Mouse (Mus musculus) granulocyte monocyte progenitor cell, adult 5-6 weeks (primary cell): ENCODE data around the gene Oscp1. TPM values are rescaled to one million over a fixed set of nuclear protein-coding genes. Genes with fewer than 3 reads are reported as not detected.

Experiments
- ATAC-seq: replicated peaks from 2 replicates; pipeline ENCODE4 v1.8.0; 2016; ENCODE audit warnings: mild to moderate bottlenecking, moderate TSS enrichment, inconsistent platforms; ENCODE audit not compliant: poor library complexity, severe bottlenecking
- total RNA-seq, 2 experiments: library from RNA; stranded (forward) in 1 of 2; stranded (reverse) in 1 of 2; fragments of 200-712, 200-1000 nt in 1 of 2; fragments of >200 nt in 1 of 2; fragmentation: Nextera tagmentation in 1 of 2; gene quantifications; 2 replicates each; pipeline ENCODE4 v1.2.3; 2014 to 2017

Oscp1 gene
- total RNA-seq (2014; fragmentation: Nextera tagmentation) (4.6 and 12.2 TPM in 2 replicates), total RNA-seq (2017) (4.4 and 20.5 TPM in 2 replicates)

DNA sequence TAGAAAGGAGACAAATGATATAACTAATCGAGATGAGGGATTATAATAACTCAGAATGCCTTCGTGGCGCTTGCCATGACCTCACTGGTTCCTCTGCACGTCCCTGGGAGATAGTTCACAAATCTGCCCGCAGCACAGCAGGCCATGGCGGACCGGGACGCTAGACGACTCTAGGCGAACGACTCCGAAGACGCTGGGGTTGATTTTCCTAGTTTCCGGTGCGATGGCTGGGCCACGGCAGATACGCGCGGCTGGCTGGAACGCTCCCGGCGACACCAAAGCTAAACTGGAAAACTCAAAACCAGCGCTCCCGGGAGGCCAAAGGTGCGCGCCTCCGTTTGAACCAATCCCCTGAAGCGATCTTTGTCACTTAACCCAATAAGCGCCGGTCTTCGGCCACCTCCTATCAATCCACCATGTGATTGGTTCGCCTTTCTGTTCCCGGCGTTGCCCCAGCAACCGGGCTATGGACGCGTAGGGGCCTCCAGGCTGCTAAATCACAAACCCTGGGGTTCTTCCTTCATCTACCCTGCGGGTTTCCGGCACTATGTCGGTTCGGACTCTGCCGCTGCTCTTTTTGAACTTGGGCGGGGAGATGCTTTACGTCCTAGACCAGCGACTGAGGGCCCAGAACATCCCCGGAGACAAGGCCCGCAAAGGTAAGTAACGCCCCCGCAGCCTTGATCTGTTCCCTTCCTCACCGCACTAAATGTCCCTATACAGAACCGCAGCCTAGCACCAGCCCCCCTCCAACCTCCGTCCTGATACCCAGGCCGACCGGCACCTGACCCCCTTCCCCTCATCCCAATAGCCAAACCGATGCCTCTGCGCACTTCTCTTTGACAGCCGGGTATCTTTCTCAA, at the start of gene Oscp1:
Gene Oscp1, plus strand, starts transcription at position 432 of the 863 bp plus-strand sequence.
- ATAC-seq: peak; percentile 92

DNA sequence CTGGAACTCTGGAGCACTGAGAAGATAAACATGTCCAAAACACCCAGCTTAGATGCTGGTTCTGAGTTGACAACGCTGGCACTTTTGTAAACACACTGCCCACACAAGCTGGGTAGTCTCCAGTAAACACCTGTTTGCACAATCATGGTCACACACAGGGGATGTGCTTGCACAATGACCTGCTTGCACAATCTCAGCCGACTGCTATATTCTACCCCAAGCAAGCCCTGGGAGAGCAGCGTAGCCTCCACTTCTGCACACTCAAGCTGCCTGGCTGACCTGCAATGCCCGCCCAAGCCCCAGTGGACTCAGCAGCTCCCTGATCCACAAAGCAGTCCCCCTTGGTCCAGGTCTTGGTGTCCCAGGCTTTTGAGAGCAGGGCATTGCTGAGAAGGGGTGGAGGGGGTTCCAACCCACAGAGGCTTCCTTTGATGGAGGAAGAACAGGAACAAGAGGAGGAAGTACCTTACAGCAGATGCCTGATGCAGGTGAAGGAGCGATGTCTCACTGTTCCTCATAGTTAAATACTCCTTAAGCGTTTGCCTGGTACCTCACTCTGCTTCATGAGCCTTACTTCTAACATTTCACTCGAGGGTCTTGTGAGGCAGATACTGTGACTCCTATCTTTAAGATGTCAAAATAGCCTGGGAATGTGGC, 40.6 kb upstream of the Oscp1 start:
- peak; percentile 80 for ATAC-seq

DNA sequence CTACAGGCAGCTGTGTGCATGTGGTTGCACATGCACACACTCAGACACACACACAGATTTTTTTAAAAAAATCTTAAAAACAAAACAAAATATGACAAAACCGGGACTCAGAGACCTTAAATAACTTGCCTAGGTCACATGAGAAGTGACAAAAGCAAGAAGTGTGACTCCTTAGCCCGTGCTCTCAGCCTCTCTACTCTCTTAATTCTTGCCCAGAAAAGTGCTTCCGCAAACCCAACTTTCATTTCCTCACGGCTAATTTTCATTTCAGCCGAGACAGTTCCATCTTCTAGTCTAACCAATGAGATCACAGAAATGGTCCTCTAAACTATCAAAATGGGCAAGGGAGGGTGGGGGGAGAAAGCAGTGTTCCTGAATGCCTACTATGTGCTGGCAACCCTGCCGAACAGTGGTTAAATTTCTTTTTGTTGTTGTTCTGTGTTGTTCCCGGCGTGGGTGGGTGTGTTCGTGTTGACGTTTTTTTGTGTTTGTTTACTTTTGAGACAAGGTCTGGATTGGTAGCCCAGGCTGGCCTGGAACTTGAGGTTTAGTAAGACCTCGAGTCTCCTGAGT, 39.3 kb upstream of the Oscp1 start:
- ATAC-seq: peak; percentile 71

- peak; percentile 72 for ATAC-seq
Measured at GRCm38 (mm10) chr4:126024303-126024900, 34.0 kb upstream of the Oscp1 start, which contains the start of gene Csf3r. Gene Csf3r, plus strand, starts transcription at chr4:126024550.

- ATAC-seq: no peak
Measured at GRCm38 (mm10) chr4:126025801-126026200, 32.6 kb upstream of the Oscp1 start.

DNA sequence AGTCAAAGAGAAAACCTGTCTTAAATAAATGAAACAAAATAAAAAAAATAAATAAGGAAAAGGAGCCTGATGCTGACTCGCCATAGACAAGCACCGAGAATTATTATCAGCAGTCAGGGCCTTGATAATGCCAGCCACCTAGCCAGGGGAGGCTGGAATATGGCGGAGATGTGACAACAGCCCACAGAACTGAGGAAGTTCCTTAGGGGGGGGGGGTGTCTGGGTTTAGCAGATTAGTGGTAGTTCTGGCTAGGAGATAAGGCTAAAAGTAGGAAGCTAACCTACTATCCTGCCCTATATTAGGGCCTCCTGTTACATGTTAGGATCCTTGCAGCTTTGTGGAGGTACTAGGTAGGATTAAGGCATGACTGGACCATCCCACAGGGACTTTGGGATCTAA, 30.4 kb upstream of the Oscp1 start:
- ATAC-seq: peak; percentile 23; the same call in 1 of the 2 replicates

GRCm38 (mm10) chr4:126029042-126029441, 29.3 kb upstream of the Oscp1 start:
- no peak for ATAC-seq

DNA sequence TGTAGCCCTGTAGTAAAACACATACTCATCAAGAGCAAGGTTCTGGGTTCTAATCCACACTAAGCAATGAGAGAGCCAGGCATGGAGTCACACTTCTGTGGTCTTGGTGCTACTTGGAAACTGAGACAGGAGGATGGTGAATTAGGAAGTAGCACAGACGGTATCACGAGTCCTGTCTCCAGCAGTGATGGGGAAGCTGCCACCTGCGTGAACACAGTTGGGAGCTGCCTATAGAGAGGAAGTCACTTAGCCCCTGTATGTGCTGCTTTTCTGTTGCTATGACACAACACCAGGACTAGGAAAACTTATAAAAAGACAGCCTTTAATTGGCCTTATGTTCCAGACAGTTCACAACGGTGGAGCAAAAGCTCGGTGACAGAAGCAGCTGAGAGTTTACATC, 27.7 kb upstream of the Oscp1 start:
- peak; percentile 68 for ATAC-seq

GRCm38 (mm10) chr4:126035413-126035812, 23.0 kb upstream of the Oscp1 start:
- ATAC-seq: no peak

DNA sequence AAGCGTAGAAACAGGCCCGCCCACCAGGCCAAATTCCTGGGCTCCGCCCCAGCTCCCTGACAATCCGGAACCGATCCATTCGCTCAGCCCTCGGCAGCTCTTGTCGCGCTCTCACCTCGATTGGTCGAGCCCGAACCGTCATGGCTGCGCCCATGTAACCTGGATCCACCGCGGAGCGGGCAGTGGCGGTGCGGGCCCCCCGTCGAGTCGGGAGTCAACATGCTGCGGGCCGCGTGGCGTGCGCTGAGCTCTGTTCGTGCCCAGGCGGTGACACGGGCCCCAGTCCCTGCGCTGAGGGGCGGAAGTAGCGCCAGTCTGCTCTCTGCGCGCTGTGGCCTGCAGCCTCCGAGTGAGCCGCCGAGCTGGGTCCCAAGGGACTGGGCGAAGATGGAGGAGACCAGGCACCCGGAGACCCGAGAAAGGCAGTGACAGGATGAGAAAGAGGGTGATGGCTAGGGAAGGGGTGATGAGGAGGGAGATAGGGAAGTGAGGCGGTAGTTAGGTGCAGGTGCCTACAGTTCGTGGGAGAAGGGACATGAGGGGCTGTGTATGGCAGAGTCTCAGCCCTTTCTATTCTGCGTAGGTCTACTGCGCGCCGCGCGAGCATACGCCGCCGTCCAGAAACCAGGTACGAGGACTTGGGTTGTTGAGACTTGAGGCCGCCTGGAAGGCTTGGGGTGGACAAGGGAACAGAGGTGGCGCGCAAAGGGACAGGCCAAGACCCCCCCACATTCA, 11.3 kb upstream of the Oscp1 start, which contains the start of gene Mrps15:
Gene Mrps15, plus strand, starts transcription at position 75 of the 735 bp plus-strand sequence.
- peak; percentile 93 for ATAC-seq

GRCm38 (mm10) chr4:126051617-126052016, 6.7 kb upstream of the Oscp1 start:
- ATAC-seq: peak; percentile 17; the same call in 1 of the 2 replicates

DNA sequence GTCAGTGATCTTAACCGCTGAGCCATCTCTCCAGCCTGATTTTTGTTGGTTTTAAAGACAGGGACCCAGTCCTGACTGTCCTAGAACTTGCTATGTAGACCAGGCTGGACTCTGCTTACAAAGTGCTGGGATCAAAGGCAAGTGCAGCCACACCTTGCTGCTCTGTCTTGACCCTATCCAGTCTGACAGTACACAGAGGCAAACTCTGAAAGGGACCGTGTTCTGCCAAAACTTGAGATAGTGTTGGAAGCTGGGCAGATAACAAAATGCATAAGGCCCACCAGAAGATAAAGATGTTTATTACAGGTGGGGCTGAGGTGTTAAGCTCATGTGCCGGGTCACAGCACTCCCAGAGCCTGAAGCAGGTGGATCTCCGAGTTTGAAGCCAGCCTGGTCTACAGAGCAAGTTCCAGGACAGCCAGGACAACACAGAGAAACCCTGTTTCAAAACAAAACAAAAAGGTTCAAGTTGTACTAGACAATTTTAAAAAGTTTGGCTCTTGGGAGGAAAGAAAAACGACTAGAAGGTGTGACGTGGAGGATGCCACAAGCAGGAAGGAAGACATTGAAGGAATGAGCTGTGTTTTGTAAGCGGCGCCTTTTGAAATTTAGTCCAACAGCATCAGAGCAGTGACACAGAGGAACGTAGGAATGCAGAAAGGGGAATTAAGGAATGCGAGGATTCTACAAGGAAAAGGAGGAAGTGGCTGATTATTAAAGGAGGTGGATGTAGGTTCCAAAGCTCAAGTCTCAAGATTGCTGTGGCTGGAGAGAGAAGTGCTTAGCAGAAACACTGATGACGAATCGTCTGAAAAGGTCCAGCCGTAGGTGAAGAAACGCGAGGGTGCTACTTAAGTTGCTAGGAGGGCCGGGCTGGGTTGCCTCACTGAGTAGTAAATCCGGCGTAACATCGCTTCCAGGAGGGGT, 895 bp upstream of the Oscp1 start:
- ATAC-seq: peak; percentile 49

- ATAC-seq: no peak
Measured at GRCm38 (mm10) chr4:126058997-126059362, 615 bp downstream of the Oscp1 start.

DNA sequence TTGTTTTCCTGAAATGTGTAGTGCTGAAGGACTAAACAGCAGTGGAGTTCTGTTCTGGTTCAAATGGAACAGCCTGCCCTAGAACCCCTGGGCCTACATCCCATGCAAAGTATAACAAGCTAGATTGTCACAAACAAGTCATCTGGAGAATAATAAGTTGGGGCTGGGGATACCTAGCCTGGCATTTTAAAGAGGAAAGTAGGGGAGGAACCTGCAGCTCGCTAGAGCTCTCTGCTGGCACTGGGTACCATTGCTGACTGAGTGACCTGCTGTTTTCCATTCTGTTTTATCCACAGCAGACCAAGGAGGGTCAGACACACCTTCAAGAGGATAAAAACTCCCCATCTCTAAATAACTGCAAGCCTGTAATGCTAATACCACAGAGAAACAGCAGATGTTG, 4.5 kb downstream of the Oscp1 start:
- ATAC-seq: no peak

DNA sequence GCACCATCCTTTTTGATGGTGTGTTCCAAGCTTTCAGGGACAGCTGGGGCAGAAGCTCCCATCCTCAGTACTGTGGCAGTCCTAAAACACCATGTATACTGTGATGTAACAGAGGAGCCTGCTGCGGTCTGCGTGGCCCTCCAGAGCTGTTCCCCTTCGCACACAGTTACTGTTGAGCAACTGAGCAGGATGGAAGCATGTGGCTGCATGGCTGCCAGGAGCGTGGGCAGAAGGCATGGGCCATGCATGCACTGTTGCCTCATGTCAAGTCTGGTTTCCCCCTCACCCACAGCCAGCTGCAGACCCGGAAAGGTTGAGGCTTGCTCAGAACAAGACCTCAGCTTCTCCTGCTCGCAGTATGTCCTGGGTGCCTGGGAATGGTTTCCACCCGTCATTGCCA, 6.9 kb downstream of the Oscp1 start:
- ATAC-seq: peak; percentile 92

DNA sequence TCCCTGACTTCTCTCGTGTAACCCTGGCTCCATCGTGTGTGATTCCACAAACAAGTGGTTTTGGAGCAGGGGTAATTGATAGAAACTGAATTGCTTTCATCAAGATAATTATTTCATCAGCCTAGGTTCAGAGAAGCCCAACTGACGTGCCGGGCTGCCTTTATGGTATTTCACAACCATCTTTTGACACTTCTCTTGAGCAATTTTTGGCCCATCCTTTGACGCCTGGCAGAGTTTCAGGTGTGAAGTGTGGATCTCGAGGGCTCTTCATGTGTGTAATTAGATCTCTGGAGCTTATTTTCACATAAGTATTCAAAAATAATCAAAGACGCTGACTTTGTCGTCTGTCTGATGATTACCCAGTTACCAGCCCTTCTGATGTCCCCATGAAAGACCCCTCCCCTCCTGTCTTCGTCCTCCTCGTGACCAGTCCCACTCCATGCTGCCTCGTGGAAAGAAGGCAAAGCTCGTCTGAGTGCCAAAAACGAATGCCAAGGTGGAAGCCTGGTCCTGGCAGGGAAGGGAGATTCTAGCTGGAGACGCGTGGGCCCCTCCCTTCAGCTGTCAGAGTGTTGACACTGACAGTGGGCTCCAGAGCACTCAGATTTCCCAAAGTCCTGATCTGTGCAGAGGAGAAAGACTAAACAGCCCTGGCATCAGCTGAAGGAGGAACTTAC, 9.2 kb downstream of the Oscp1 start:
- peak; percentile 60 for ATAC-seq

DNA sequence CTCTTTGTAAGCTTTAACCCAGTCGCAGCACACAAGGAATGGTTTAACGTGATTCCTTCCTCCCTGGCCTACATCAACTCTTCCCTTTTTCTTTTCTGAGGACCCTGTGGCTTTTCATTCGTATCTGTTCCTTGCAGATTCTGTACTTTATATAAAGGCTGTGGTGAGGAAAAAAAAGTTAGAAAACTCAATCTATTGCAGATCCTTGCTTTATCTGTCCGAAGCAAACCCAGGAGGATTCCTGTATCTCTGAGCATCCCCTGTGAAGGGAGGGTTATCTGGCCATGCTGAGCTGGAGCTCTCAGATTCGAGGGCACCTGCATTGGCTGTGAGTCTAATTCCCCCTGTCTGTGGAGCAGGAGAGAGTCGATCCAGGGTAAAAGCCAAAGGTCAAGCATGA, 10.5 kb downstream of the Oscp1 start:
- ATAC-seq: no peak

DNA sequence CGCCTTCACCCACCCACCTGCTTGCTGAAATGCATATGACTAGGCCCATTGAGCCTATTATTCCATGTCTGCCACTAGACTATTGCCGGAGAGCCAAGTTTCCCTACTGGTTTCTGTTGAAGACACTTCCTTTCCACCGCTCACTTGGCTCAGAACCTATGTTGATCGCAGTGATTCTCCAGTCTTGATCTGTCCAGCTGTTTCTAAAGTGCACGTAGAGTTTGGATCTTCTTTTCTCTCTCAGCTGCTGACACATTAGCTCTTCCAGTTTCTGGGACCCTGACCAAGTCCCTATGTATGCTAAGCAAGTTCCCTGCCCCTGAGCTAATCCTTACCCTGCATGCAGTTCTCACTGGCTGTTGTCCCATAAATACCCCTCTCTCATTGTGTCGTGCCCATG, 19.5 kb downstream of the Oscp1 start:
- ATAC-seq: no peak
